Mouse (Mus musculus): ENCODE measurements around the gene Poc1a. TPM values are rescaled to one million over a fixed set of nuclear protein-coding genes. Genes with fewer than 3 reads are reported as not detected.

The Poc1a gene
- polyA plus RNA-seq, 1 experiment: 24.2 TPM

DNA sequence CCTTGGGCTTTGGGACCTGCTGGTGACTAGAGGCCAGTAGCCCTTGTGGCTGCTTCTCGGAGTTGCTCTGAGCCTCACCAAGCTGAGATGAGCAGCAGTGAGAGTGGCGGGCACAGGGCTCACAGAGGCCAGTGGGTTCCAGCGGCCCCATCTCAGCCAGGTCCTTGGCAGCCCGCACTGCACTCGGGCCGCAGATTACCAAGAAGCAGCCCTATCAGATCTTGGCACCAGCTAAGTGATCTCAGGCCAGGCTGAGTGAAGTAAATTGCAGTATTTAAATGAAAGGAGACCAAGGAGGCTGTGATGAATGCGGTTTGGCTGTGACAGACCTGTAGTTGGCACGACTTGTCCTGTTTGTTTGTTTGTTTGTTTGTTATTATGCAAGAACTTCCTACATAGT lies 112.7 kb downstream of the Poc1a start:
- DNase-seq (ENCODE audit: extremely low spot score in 1 of 2, low spot score in 1 of 2): no peak

DNA sequence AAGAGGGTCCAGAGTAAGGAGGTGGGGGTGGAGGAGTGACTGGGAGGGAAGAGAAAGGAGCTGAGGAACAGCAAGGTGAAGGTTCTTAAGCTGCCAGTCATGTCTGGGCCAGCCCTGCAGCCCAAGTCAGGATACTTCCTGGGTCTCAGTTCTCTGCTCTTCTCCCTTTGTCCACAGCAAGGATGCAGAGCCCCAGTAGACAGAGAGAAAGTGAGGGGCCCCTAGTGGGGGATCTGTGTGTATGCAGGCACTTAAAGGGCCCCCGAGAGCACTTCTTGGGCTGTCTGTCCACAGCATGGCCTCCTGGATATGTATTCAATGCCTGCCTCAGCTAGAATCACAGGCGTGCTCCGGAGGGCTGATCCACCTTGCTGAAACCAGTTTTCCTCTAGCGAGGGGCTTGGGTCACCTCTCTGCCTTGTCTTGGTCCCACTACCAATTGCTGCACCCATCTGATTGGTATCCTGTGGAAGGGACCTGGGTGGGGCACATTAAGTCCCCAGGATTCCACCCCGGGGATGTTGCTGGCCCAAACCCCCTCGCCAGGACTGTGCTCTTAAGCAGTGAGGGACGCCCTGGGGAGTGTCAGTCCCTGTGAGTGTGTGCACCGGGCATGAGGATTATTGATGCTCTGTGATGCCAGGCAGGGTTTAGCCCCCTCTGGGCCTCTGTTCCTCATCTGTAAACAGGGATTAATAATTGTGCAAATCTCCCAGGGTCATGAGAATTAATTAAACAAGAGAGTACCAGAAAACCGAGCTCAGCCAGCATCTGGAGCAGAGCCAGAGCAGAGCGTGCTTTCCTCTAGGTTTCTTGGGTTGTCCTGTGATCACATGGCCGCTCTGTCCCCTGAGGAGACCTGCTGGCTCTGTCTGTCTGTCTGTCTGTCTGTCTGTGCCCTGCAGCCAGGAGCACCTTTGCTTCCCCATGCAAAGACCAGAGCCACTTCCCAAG lies 114.1 kb downstream of the Poc1a start:
- DNase-seq (ENCODE audit: extremely low spot score in 1 of 2, low spot score in 1 of 2): no peak

DNA sequence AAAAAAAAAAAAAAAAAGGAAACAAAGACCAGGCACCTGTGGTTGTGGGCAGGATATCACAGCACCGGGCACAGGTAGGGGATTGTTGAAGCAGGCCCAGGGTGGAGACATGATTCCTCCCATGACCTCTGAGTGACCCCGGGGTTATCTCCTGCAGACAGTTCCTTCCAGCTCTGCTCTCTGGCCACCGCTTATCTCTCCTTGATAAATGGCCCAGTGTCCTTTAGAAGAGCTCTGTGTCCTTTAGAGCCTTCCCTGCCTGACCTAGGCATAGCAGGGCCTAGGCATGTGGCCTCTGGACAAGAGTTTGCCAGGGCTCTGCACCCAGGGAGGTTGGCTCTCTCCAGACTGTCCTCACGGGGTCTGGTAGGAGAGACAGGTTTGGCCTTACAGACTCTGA lies 116.9 kb downstream of the Poc1a start:
- DNase-seq (ENCODE audit: extremely low spot score in 1 of 2, low spot score in 1 of 2): no peak

DNA sequence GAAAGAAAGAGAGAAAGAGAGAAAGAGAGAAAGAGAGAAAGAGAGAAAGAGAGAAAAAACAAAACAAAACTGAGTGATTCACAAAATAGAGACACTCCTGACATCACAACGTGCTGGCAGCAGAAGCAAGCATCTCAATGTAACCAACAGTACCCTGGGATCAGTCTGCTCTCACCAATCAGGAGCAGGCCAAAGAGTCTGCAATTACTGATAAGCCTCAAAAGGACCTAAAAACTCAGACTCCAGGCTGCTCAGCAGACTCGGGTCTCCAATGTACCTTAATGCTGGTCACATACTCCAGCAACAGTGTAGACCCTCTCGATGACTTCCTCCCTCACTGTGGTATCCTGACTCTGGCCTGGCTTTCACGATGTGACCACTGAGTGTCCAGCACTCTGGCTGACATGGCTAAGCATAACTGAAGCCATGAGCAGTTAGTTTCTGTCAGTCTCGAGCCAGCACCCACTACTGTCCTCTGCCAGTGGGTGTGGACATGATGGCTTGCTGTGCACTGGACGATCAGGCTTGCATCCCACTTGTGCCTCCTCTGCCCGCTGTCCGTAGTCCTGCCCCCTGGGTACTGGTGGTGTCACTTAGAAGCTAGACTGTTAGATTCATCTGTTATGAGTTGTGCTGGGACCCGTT lies 117.9 kb downstream of the Poc1a start:
- DNase-seq (ENCODE audit: extremely low spot score in 1 of 2, low spot score in 1 of 2): no peak

DNA sequence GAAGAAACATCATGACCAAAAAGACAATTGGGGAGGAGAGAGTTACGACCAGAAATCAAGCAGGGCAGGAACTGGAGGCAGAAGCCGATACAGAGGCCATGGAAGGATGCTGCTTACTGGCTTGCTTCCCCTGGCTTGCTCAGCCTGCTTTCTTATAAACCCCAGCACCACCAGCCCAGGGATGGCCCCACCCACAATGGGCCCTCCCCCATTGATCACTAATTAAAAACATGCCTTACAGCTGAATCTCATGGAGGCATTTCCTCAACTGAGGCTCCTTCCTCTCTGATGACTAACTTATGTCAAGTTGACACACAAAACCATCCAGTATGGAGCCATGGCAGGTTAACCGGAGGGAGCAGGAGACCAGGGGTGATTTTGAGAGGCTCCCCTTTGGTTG lies 118.9 kb downstream of the Poc1a start:
- DNase-seq (ENCODE audit: extremely low spot score in 1 of 2, low spot score in 1 of 2): no peak

Other genes with a start within 250 kb of the Poc1a start
- gene Col6a4, start 184.3 kb upstream of the Poc1a start, polyA plus RNA-seq (2012; rRNA removed): 3.3 and 5.7 TPM in 2 replicates
- gene Glyctk, start 122.9 kb upstream of the Poc1a start, polyA plus RNA-seq (2012; rRNA removed): 3.2 and 3.3 TPM in 2 replicates
- gene Wdr82, start 110.1 kb upstream of the Poc1a start, polyA plus RNA-seq (2012; rRNA removed): 99.9 and 107 TPM in 2 replicates
- 32.0 and 35.1 TPM in 2 replicates for gene Ppm1m, start 81.3 kb upstream of the Poc1a start, polyA plus RNA-seq (2012; rRNA removed)
- 65.8 and 66.8 TPM in 2 replicates for gene Twf2, start 78.0 kb upstream of the Poc1a start, polyA plus RNA-seq (2012; rRNA removed)
- gene Tlr9, start 58.5 kb upstream of the Poc1a start, polyA plus RNA-seq (2012; rRNA removed): 0.67 and 1.2 TPM in 2 replicates
- gene Alas1, start 32.4 kb upstream of the Poc1a start, polyA plus RNA-seq (2012; rRNA removed): 122 and 129 TPM in 2 replicates
- 92.3 and 101 TPM in 2 replicates for gene Dusp7, start 87.6 kb downstream of the Poc1a start, polyA plus RNA-seq (2012; rRNA removed)
- 727 and 762 TPM in 2 replicates for gene Rpl29, start 148.4 kb downstream of the Poc1a start, polyA plus RNA-seq (2012; rRNA removed)
- 9.8 and 9.9 TPM in 2 replicates for gene Acy1, start 157.3 kb downstream of the Poc1a start, polyA plus RNA-seq (2012; rRNA removed)
- 29.0 and 36.5 TPM in 2 replicates for gene Abhd14b, start 166.4 kb downstream of the Poc1a start, polyA plus RNA-seq (2012; rRNA removed)
- 73.6 and 78.1 TPM in 2 replicates for gene Abhd14a, start 166.6 kb downstream of the Poc1a start, polyA plus RNA-seq (2012; rRNA removed)
- gene Pcbp4, start 172.2 kb downstream of the Poc1a start, polyA plus RNA-seq (2012; rRNA removed): 220 and 253 TPM in 2 replicates
- 9.7 and 11.2 TPM in 2 replicates for gene Gpr62, start 184.9 kb downstream of the Poc1a start, polyA plus RNA-seq (2012; rRNA removed)
- 45.6 and 45.8 TPM in 2 replicates for gene Rrp9, start 194.9 kb downstream of the Poc1a start, polyA plus RNA-seq (2012; rRNA removed)
- gene Parp3, start 195.9 kb downstream of the Poc1a start, polyA plus RNA-seq (2012; rRNA removed): 4.3 and 5.1 TPM in 2 replicates
- not detected in 2 replicates for gene Iqcf1, start 218.9 kb downstream of the Poc1a start, polyA plus RNA-seq (2012; rRNA removed)
- 0.25 TPM in 1 of 2 replicates, not detected in the other for gene Iqcf5, start 233.5 kb downstream of the Poc1a start, polyA plus RNA-seq (2012; rRNA removed)

Measured in frontal cortex, adult 2 months (tissue).